Mouse (Mus musculus) lung, embryonic 14.5 days (tissue): ENCODE measurements around the gene Arhgap29. TPM values are rescaled to one million over a fixed set of nuclear protein-coding genes. Genes with fewer than 3 reads are reported as not detected.
A peak's percentile ranks its signal among the peaks of the same experiment; 100 is the strongest.

Source experiments
- ATAC-seq: fragments of 200-750 bp; cut with Nextera tagmentation; 2 replicates; pipeline ENCODE4 v1.8.0; 2017; ENCODE audit warnings: mild to moderate bottlenecking, moderate TSS enrichment, moderate library complexity; ENCODE audit not compliant: insufficient read depth
- DNase-seq: peaks from one replicate; pipeline ENCODE4 v3.0.0-alpha.2; 2015
- H3K27ac ChIP-seq: fragments of 300-500 bp; sonication (generic); 2 replicates; pipeline ENCODE4 v1.5.1; 2014; ENCODE audit warnings: low read depth, mild to moderate bottlenecking, moderate library complexity
- H3K27me3 ChIP-seq: fragments of 300-500 bp; sonication (generic); 2 replicates; pipeline ENCODE4 v1.6.1; 2014; ENCODE audit warnings: low read length, control low read depth; ENCODE audit not compliant: insufficient read depth
- H3K36me3 ChIP-seq: fragments of 300-500 bp; sonication (generic); 2 replicates; pipeline ENCODE4 v1.6.1; 2014; ENCODE audit warnings: control low read depth; ENCODE audit not compliant: insufficient read depth
- H3K4me1 ChIP-seq: fragments of 300-500 bp; sonication (generic); 2 replicates; pipeline ENCODE4 v1.6.1; 2014; ENCODE audit warnings: antibody characterized with exemption, control low read depth; ENCODE audit not compliant: insufficient read depth
- H3K4me2 ChIP-seq: fragments of 300-500 bp; sonication (generic); 2 replicates; pipeline ENCODE4 v1.6.1; 2014; ENCODE audit warnings: mild to moderate bottlenecking
- H3K4me3 ChIP-seq: fragments of 300-500 bp; sonication (generic); 2 replicates; pipeline ENCODE4 v1.5.1; 2014; ENCODE audit warnings: low read depth, low read length
- H3K9ac ChIP-seq: fragments of 300-500 bp; sonication (generic); 2 replicates; pipeline ENCODE4 v1.6.1; 2014
- H3K9me3 ChIP-seq: fragments of 300-500 bp; sonication (generic); 2 replicates; pipeline ENCODE4 v1.6.1; 2016; ENCODE audit warnings: low read depth, low read length, control low read depth
- CTCF ChIP-seq: IDR thresholded peaks from 2 replicates; pipeline ENCODE4 v1.5.1; 2016; ENCODE audit warnings: antibody characterized with exemption, low read depth
- WGBS: fragments of 180-500 bp; shearing (Covaris S2); extraction: QIAGEN DNeasy Blood & Tissue Kit; methylation state at CpG from one replicate; pipeline ENCODE4 v1.1.7; 2014; 5-methylcytosine and 5-hydroxymethylcytosine counted together
- polyA plus RNA-seq: library from polyadenylated mRNA; unstranded; fragments of >200 nt; fragmentation: Nextera tagmentation; extraction: Ambion mirVana; gene quantifications from 2 replicates; pipeline ENCODE4 v1.2.1, GENCODE M21; 2014

The Arhgap29 gene
- polyA plus RNA-seq, 1 experiment from 2014 or later, result 66.2 TPM

DNA sequence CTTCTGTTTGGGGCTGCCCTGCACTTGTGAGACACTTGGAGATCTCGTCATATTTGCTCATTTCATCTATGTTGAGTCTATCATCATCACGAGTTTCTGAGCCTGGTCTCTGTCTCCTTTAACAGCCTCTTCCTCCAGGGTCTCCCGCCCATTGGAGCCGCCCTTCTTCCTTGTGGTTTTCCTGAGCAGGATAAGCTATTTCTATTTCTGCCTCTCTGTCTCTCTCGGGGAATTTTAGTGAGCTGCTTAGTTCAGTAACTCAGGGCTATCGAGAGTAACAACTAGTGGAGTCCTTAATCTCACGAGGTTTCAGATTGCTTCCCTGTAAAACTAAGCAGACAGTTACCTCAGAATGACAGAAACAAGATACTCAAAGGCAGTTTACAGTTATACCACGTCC is 90.8 kb downstream of the Arhgap29 start:
- Histone ChIP-seq H3K4me1 (peaks cover 17% of the 10 kb centered on the region), H3K27me3 (peaks cover 12% of the 10 kb centered on the region), H3K9ac (no peak overlapping the region), H3K27ac (no peak overlapping the region), H3K36me3 (no peaks in the 10 kb centered on the region), H3K4me3 (no peak overlapping the region), H3K4me2 (peak overlapping the region; percentile 31; the same call in 1 of the 2 replicates), H3K9me3 (no peaks in the 10 kb centered on the region)
- WGBS, result 16% methylated on average over 8 of the region's 8 CpGs
- DNase-seq, result peak; percentile 19
- ATAC-seq, result no peak
- TF ChIP-seq CTCF, result no peak

DNA sequence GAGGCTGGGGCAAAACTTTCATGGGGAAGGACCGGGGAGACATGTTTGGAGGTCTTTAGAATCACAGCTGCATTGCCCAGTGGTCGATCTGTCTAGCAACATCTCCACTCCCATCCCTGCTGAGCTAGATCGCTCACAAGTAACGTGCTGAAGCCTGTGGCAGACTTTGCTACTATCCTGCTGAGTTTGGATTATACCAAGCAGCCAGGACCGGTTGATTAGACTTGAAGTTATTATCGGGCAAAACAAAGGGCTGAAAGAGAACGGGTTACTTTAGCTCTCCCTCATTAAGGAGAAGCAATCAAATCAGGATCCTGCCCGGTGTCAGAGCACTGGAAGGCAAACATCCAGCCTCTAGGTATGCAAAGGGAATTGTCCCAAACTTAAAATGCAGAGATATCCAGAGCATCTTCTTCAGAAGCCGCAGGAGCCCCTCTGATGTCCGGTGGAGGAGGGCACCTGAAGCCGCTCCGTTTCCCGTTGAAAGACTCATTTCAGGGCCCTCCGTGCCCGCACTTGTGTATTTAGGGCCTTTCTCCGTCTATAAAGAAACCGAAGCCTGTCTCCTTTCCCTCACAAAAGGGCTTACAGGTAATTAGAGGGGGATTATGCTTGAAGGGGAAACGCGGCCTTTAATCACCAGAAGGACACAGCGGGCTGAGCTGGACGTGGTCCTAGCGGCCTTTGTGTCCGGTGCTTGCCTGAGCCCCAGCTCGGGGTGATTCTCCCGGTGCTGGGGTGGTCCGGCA is 91.6 kb downstream of the Arhgap29 start, which contains the start of gene Abca4:
Gene Abca4, plus strand, starts transcription at position 645 of the 749 bp plus-strand sequence.
- Histone ChIP-seq H3K27ac (no peak within 1 kb of the TSS), H3K9ac (no peak within 1 kb of the TSS), H3K36me3 (no peaks in the 10 kb centered on the region), H3K4me2 (peak within 1 kb of the TSS; percentile 31), H3K4me1 (peaks cover 26% of the 10 kb centered on the region), H3K9me3 (no peaks in the 10 kb centered on the region), H3K4me3 (no peak within 1 kb of the TSS), H3K27me3 (peaks cover 12% of the 10 kb centered on the region)
- ATAC-seq (no peak), DNase-seq (no peak)
- TF ChIP-seq CTCF, result no peak
- 25% methylated on average over 26 of the region's 26 CpGs for WGBS

DNA sequence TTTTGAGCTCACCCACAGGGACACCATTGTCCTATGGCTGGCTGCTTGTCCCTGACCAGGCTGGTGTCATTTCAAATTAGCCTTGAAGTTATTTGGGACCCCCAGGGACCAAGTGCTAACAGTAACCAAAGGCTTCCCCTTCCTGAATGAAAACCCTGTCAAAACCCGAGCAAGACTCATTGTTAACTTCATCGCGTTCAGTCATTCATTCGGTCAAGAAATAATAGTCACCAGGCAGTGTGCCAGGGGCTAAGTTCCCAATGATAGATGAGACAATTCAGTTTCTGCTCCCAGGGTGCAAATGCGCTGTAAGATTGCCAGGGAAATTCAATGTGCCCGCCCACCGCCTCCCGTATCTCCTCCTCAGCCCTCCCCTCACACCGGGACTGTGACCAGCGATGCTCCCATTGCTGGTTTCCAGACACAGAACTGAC is 93.9 kb downstream of the Arhgap29 start:
- H3K27me3 ChIP-seq, result peaks cover 12% of the 10 kb centered on the region
- DNase-seq (peak; percentile 84), ATAC-seq (no peak)
- H3K27ac ChIP-seq, result no peak overlapping the region
- no peaks in the 10 kb centered on the region for H3K9me3 ChIP-seq
- WGBS, result 28% methylated on average over 10 of the region's 10 CpGs
- no peak overlapping the region for H3K9ac ChIP-seq
- H3K36me3 ChIP-seq, result no peaks in the 10 kb centered on the region
- no peak for TF ChIP-seq CTCF
- H3K4me3 ChIP-seq, result no peak overlapping the region
- H3K4me2 ChIP-seq, result no peak overlapping the region
- peaks cover 29% of the 10 kb centered on the region for H3K4me1 ChIP-seq

DNA sequence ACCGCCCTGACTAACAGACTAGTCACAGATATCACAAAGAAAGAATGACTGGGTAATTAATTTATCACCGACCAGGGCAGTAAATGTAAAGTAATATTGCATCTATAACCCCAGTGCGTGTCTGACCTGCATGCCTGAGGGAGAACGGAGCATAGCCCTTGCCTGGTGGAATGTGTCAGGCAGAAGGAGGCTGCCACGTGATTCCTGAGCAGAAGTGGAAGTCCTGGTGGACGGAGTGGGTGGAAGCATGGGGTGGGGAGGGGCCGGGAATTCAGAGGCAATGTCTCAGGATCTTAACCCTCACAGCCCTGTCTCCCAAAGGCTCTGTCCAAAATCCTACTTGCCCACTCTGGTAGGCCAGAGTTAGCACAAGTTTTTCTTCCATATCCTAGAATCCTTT is 95.1 kb downstream of the Arhgap29 start:
- no peak overlapping the region for H3K9ac ChIP-seq
- H3K4me1 ChIP-seq, result peaks cover 29% of the 10 kb centered on the region
- 0 out of 2 replicates have a peak overlapping the region, but pooled peaks have one; percentile 20 for H3K27ac ChIP-seq
- WGBS, result 21% methylated on average over 7 of the region's 7 CpGs
- H3K27me3 ChIP-seq, result peaks cover 12% of the 10 kb centered on the region
- no peak overlapping the region for H3K4me2 ChIP-seq
- TF ChIP-seq CTCF, result no peak; the same call in 1 of the 2 replicates
- ATAC-seq, result peak; percentile 54
- no peak overlapping the region for H3K4me3 ChIP-seq
- H3K9me3 ChIP-seq, result no peaks in the 10 kb centered on the region
- DNase-seq, result peak; percentile 39
- no peaks in the 10 kb centered on the region for H3K36me3 ChIP-seq

- peak; percentile 42 for ATAC-seq
- H3K9ac ChIP-seq, result peak overlapping the region; percentile 1; the same call in 1 of the 2 replicates
These were observed 95.8 kb downstream of the Arhgap29 start for GRCm38 (mm10) chr3:122047921-122048861.

DNA sequence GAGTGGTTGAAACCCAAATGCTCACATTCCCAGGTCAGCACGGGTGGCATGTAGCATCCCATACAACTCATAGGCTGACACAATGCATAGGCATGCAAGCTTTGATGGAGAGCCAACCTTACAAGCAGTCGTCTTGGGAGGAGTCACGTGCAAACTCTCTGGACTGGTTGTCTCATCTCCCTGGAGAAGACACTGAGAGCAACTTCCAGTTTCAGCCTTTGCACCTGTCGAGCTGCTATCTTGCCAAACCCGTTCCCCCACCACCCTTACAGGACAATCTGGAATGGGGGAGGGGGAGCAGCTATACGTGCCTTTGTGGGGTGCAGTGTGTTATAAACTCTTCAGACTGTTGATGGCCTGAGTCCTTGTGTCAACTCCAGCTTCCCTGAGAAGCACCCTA is 96.8 kb downstream of the Arhgap29 start:
- Histone ChIP-seq H3K27ac (0 out of 2 replicates have a peak overlapping the region, but pooled peaks have one; percentile 12), H3K9me3 (no peaks in the 10 kb centered on the region), H3K4me3 (no peak overlapping the region), H3K4me1 (peaks cover 25% of the 10 kb centered on the region), H3K27me3 (peaks cover 7% of the 10 kb centered on the region), H3K9ac (no peak overlapping the region), H3K36me3 (no peaks in the 10 kb centered on the region), H3K4me2 (0 out of 2 replicates have a peak overlapping the region, but pooled peaks have one; percentile 34)
- WGBS, result 44% methylated on average over 6 of the region's 6 CpGs
- peak; percentile 35 for DNase-seq
- no peak for TF ChIP-seq CTCF
- 0 out of 2 replicates have a peak, but pooled peaks have one; percentile 8 for ATAC-seq

More at GRCm38 (mm10) chr3:122047921-122048861, 95.8 kb downstream of the Arhgap29 start:
- H3K36me3 ChIP-seq, result no peaks in the 10 kb centered on the region
- DNase-seq, result peak; percentile 75
- 26% methylated on average over 17 of the region's 17 CpGs for WGBS
- H3K4me1 ChIP-seq, result peaks cover 25% of the 10 kb centered on the region
- peak overlapping the region; percentile 34 for H3K4me2 ChIP-seq
- no peak for TF ChIP-seq CTCF
- peak overlapping the region; percentile 61 for H3K27ac ChIP-seq
- peaks cover 10% of the 10 kb centered on the region for H3K27me3 ChIP-seq
- H3K9me3 ChIP-seq, result no peaks in the 10 kb centered on the region
- no peak overlapping the region for H3K4me3 ChIP-seq
